In the genomic region with DNA sequence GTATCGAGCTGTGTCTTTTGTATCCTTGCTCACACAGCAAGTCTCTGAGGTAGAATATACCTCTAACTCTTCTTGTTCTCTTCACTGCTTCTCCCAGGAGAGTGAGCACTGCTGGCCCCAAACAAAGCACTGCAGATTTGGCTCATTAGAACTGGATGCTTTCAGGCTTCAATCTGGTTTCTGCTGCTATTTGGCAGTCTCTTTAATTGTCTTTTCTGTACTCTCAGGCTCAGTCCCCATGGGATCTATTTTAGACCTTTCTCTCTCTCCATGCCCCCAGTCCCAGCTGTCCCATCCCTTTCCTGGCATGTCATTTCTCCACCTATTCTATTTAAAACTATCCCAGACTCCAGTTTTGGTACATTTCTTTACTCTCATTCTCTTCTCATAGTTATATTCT, we compare ENCODE assay signal across 10 mouse cellular contexts. TPM values are rescaled to one million over a fixed set of nuclear protein-coding genes. Genes with fewer than 3 reads are reported as not detected.
DNase-seq lines count a peak whose midpoint lies in the region; ATAC-seq lines count a peak whose summit lies in the region.
"Had no signal": no experiment of that assay in that cellular context is flagged by ENCODE, and none has a peak within 500 bp of the region (broad histone marks: within the 10 kb centered on the region; RNA-seq: fewer than 3 reads in every experiment).

No protein-coding gene starts in this region.

- ATAC-seq in cerebellum, adult (ENCODE audit: insufficient number of reproducible peaks, low FRiP score, low TSS enrichment) = peak; percentile 97
- ATAC-seq in CD4-positive, CD25-positive, alpha-beta regulatory T cell, adult 4 months = no peak

- intact Hi-C loops in left cerebral cortex, postnatal 36 days (cut with DNase I) = no loop called here

- DNase-seq in cerebellum, postnatal 4 days (ENCODE audit: low spot score in 2 of 2) = no peak
- DNase-seq in layer of hippocampus, adult 18-20 months (ENCODE audit: low spot score in 2 of 2) = peak; percentile 37 to 74
- no peak for DNase-seq in layer of hippocampus, postnatal 25 days (ENCODE audit: extremely low spot score in 1 of 2, low spot score in 1 of 2)
- DNase-seq in cerebellum, postnatal 14 days = peak; percentile 21 to 49
- DNase-seq in left cerebral cortex, postnatal 36 days (ENCODE audit: low spot score in 2 of 2) = peak; percentile 44 to 46
- no peak for DNase-seq in spleen, adult 12 weeks (ENCODE audit: low spot score)
- DNase-seq: kidney, adult 8-10 months had no signal

RNA-seq across cellular contexts. Expression of a gene that starts 15.0 kb away (rescaled TPM):
- 100 to 1,000 TPM; 116 to 120 TPM for total RNA-seq in layer of hippocampus, adult 18-20 months (2021)
- total RNA-seq in layer of hippocampus, postnatal 25 days (2021) = 100 to 1,000 TPM in 1 of 2 experiments, 10 to 100 TPM in 1; 97.3 to 116 TPM
- total RNA-seq in left cerebral cortex, postnatal 36 days (2021) = 100 to 1,000 TPM; 111 to 117 TPM
- polyA plus RNA-seq in CD4-positive, CD25-positive, alpha-beta regulatory T cell, adult 4 months (2017; shearing (Covaris generic)) = not detected
- polyA plus RNA-seq: testis, adult 2 months had no signal

Comparison
In these comparisons a context has a peak if more than half of its experiments do, and no peak if none do; other contexts are left out.
1. DNase-seq: peak in layer of hippocampus, adult 18-20 months (2 of 2), cerebellum, postnatal 14 days (2 of 2) and left cerebral cortex, postnatal 36 days (2 of 2); none in cerebellum, postnatal 4 days (0 of 2), layer of hippocampus, postnatal 25 days (0 of 2) and spleen, adult 12 weeks (single experiment).